Mouse (Mus musculus) kidney, postnatal 36 days (tissue): Measurements from ENCODE around the gene Abl2.
A peak's percentile ranks its signal among the peaks of the same experiment; 100 is the strongest.

Experiments
- DNase-seq, 2 experiments: peaks; one replicate each; pipeline ENCODE4 v3.0.0; 2021 to 2022; ENCODE audit warnings: mixed read lengths in 2 of 2

The Abl2 gene

GRCm38 (mm10) chr1:156672720-156673475 lies 114.3 kb downstream of the Abl2 start:
- peak in 1 of 2 experiments; percentile 24 for DNase-seq

- peak; percentile 24 to 64 for DNase-seq
Observed at GRCm38 (mm10) chr1:156673476-156674194, 115.0 kb downstream of the Abl2 start.

- DNase-seq: peak; percentile 88 to 91
Observed at GRCm38 (mm10) chr1:156674195-156675000, 115.8 kb downstream of the Abl2 start, which contains the start of gene Tor3a. Gene Tor3a (minus strand): TSS chr1:156674356.

- peak; percentile 36 to 75 for DNase-seq
Observed at GRCm38 (mm10) chr1:156676171-156676570, 117.6 kb downstream of the Abl2 start.

GRCm38 (mm10) chr1:156676596-156676995 lies 118.0 kb downstream of the Abl2 start:
- peak in 1 of 2 experiments; percentile 43 for DNase-seq

- DNase-seq: no peak
Observed at GRCm38 (mm10) chr1:156677230-156677629, 118.6 kb downstream of the Abl2 start.

GRCm38 (mm10) chr1:156679599-156679998 lies 121.0 kb downstream of the Abl2 start:
- DNase-seq: no peak

- DNase-seq: no peak
Observed at GRCm38 (mm10) chr1:156686025-156686661, 127.6 kb downstream of the Abl2 start.
